Mouse (Mus musculus) limb, embryonic 12.5 days (tissue): ENCODE measurements around the gene Ndufs3. TPM values are rescaled to one million over a fixed set of nuclear protein-coding genes. Genes with fewer than 3 reads are reported as not detected.

ENCODE experiments used
- ATAC-seq: fragments of 200-750 bp; cut with Nextera tagmentation; 2 replicates; pipeline ENCODE4 v1.8.0; 2017; ENCODE audit warnings: low read depth, moderate TSS enrichment; ENCODE audit not compliant: insufficient number of reproducible peaks, insufficient read depth, low FRiP score, low TSS enrichment
- H3K27ac ChIP-seq: fragments of 300-500 bp; sonication (generic); 2 replicates; pipeline ENCODE4 v1.5.1; 2016; ENCODE audit warnings: mild to moderate bottlenecking, moderate library complexity
- H3K27me3 ChIP-seq: fragments of 300-500 bp; sonication (generic); 2 replicates; pipeline ENCODE4 v1.6.1; 2016; ENCODE audit warnings: mild to moderate bottlenecking, moderate library complexity
- H3K36me3 ChIP-seq: fragments of 300-500 bp; sonication (generic); 2 replicates; pipeline ENCODE4 v1.6.1; 2016; ENCODE audit warnings: mild to moderate bottlenecking, moderate library complexity
- H3K4me1 ChIP-seq: fragments of 300-500 bp; sonication (generic); replicated peaks from 2 replicates; pipeline ENCODE4 v1.6.1; 2016
- H3K4me2 ChIP-seq: fragments of 300-500 bp; sonication (generic); 2 replicates; pipeline ENCODE4 v1.6.1; 2016; ENCODE audit warnings: mild to moderate bottlenecking, moderate library complexity
- H3K4me3 ChIP-seq: fragments of 300-500 bp; sonication (generic); replicated peaks from 2 replicates; pipeline ENCODE4 v1.5.1; 2016; ENCODE audit warnings: mild to moderate bottlenecking
- H3K9ac ChIP-seq: fragments of 300-500 bp; sonication (generic); replicated peaks from 2 replicates; pipeline ENCODE4 v1.6.1; 2016; ENCODE audit warnings: mild to moderate bottlenecking, moderate library complexity
- H3K9me3 ChIP-seq: fragments of 300-500 bp; sonication (generic); 2 replicates; pipeline ENCODE4 v1.6.1; 2016; ENCODE audit warnings: mild to moderate bottlenecking, moderate library complexity
- WGBS: fragments of 180-500 bp; shearing (Covaris S2); methylation state at CpG from one replicate; pipeline ENCODE4 v1.1.7; 2016; 5-methylcytosine and 5-hydroxymethylcytosine counted together
- polyA plus RNA-seq: library from polyadenylated mRNA; unstranded; fragments of >200 nt; fragmentation: Nextera tagmentation; extraction: Ambion mirVana; gene quantifications from 2 replicates; pipeline ENCODE4 v1.2.1, GENCODE M21; 2016

Ndufs3 gene
- polyA plus RNA-seq, 1 experiment from 2014 or later: 212 TPM

- 1% methylated on average over 13 of the region's 13 CpGs for WGBS
- Histone ChIP-seq H3K9me3 (no peaks in the 10 kb centered on the region), H3K4me1 (peaks cover 8% of the 10 kb centered on the region; the same call in 1 of the 2 replicates), H3K27ac (peak overlapping the region; percentile 83), H3K9ac (peak overlapping the region; percentile 77), H3K4me3 (peak overlapping the region; percentile 71), H3K36me3 (peaks cover 31% of the 10 kb centered on the region), H3K4me2 (peak overlapping the region; percentile 68), H3K27me3 (no peaks in the 10 kb centered on the region)
- ATAC-seq: no peak
Observed at GRCm38 (mm10) chr2:90847681-90848050, 57.0 kb downstream of the Ndufs3 start.

- Histone ChIP-seq H3K9ac (peak within 1 kb of the TSS; percentile 77), H3K4me2 (peak within 1 kb of the TSS; percentile 68), H3K27me3 (no peaks in the 10 kb centered on the region), H3K36me3 (peaks cover 25% of the 10 kb centered on the region), H3K4me3 (peak within 1 kb of the TSS; percentile 71), H3K4me1 (peaks cover 8% of the 10 kb centered on the region; the same call in 1 of the 2 replicates), H3K27ac (peak within 1 kb of the TSS; percentile 83), H3K9me3 (no peaks in the 10 kb centered on the region)
- ATAC-seq: peak; percentile 93
- WGBS: under 1% methylated on average over 67 of the region's 67 CpGs
Observed at GRCm38 (mm10) chr2:90846955-90847680, 57.5 kb downstream of the Ndufs3 start, which contains the start of gene Mtch2. TSS of gene Mtch2 (plus strand) at chr2:90847155.

- peak; percentile 47 for ATAC-seq
- Histone ChIP-seq H3K9me3 (no peaks in the 10 kb centered on the region), H3K9ac (peak overlapping the region; percentile 77), H3K27ac (peak overlapping the region; percentile 66), H3K4me1 (peaks cover 8% of the 10 kb centered on the region; the same call in 1 of the 2 replicates), H3K4me2 (peak overlapping the region; percentile 68), H3K27me3 (no peaks in the 10 kb centered on the region), H3K36me3 (peaks cover 20% of the 10 kb centered on the region), H3K4me3 (peak overlapping the region; percentile 71)
- WGBS: 4% methylated on average over 8 of the region's 8 CpGs
Observed at GRCm38 (mm10) chr2:90846597-90846954, 58.1 kb downstream of the Ndufs3 start.

- H3K27ac ChIP-seq: peak overlapping the region; percentile 66; the same call in 1 of the 2 replicates
Observed at GRCm38 (mm10) chr2:90846171-90846570, 58.5 kb downstream of the Ndufs3 start.

GRCm38 (mm10) chr2:90845234-90845633, 59.4 kb downstream of the Ndufs3 start:
- Histone ChIP-seq H3K9ac (no peak overlapping the region), H3K36me3 (peaks cover 6% of the 10 kb centered on the region), H3K27me3 (no peaks in the 10 kb centered on the region), H3K4me3 (no peak overlapping the region), H3K4me1 (peaks cover 8% of the 10 kb centered on the region; the same call in 1 of the 2 replicates), H3K9me3 (no peaks in the 10 kb centered on the region), H3K4me2 (no peak overlapping the region), H3K27ac (no peak overlapping the region)
- no peak for ATAC-seq
- 84% methylated on average over 5 of the region's 5 CpGs for WGBS

More at GRCm38 (mm10) chr2:90846171-90846570, 58.5 kb downstream of the Ndufs3 start:
- no peaks in the 10 kb centered on the region for H3K9me3 ChIP-seq
- ATAC-seq: no peak
- H3K27me3 ChIP-seq: no peaks in the 10 kb centered on the region
- H3K9ac ChIP-seq: no peak overlapping the region
- H3K4me1 ChIP-seq: peaks cover 8% of the 10 kb centered on the region; the same call in 1 of the 2 replicates
- H3K4me3 ChIP-seq: peak overlapping the region; percentile 71
- H3K36me3 ChIP-seq: peaks cover 16% of the 10 kb centered on the region
- 49% methylated on average over 6 of the region's 6 CpGs for WGBS
- H3K4me2 ChIP-seq: peak overlapping the region; percentile 68

Other genes with a start within 250 kb of the Ndufs3 start
- gene Nup160, start 227.6 kb downstream of the Ndufs3 start, polyA plus RNA-seq: 60.9 and 63.4 TPM in 2 replicates
- gene Fnbp4, start 159.5 kb downstream of the Ndufs3 start, polyA plus RNA-seq: 147 TPM in 2 replicates
- 0.59 and 1.1 TPM in 2 replicates for gene Agbl2, start 122.1 kb downstream of the Ndufs3 start, polyA plus RNA-seq
- gene Mtch2, start 57.7 kb downstream of the Ndufs3 start, polyA plus RNA-seq: 184 and 195 TPM in 2 replicates
- 20.6 and 20.9 TPM in 2 replicates for gene C1qtnf4, start 19.0 kb downstream of the Ndufs3 start, polyA plus RNA-seq
- gene Kbtbd4, start 87 bp downstream of the Ndufs3 start, polyA plus RNA-seq: 52.0 and 53.4 TPM in 2 replicates
- 113 and 125 TPM in 2 replicates for gene Celf1, start 35.6 kb upstream of the Ndufs3 start, polyA plus RNA-seq
- 8.5 and 8.7 TPM in 2 replicates for gene Rapsn, start 130.8 kb upstream of the Ndufs3 start, polyA plus RNA-seq
- gene Psmc3, start 149.2 kb upstream of the Ndufs3 start, polyA plus RNA-seq: 350 and 352 TPM in 2 replicates
- gene Slc39a13, start 165.6 kb upstream of the Ndufs3 start, polyA plus RNA-seq: 45.2 and 49.0 TPM in 2 replicates
- 2.8 and 3.3 TPM in 2 replicates for gene Spi1, start 177.6 kb upstream of the Ndufs3 start, polyA plus RNA-seq
- 0.09 and 0.12 TPM in 2 replicates for gene Mybpc3, start 213.3 kb upstream of the Ndufs3 start, polyA plus RNA-seq